In genomic region chr10:34296911-34297298, GRCm38 (mm10) we compare ENCODE assay signal across 9 mouse cellular contexts. TPM values are rescaled to one million over a fixed set of nuclear protein-coding genes. Genes with fewer than 3 reads are reported as not detected.
A peak's percentile ranks its signal among the peaks of the same experiment; 100 is the strongest.
DNase-seq lines count a peak whose midpoint lies in the region; ATAC-seq and TF ChIP-seq lines count a peak whose summit lies in the region.
"Had no signal": no experiment of that assay in that cellular context is flagged by ENCODE, and none has a peak within 500 bp of the region (broad histone marks: within the 10 kb centered on the region; RNA-seq: fewer than 3 reads in every experiment).

No protein-coding gene starts in this region.

- TF ChIP-seq POLR2A in kidney, adult 2 months (IDR thresholded peaks at IDR 0.05; ENCODE audit: low read depth, low read length), result no peak
- TF ChIP-seq POLR2A in cortical plate, adult 2 months (IDR thresholded peaks at IDR 0.05; ENCODE audit: extremely low read depth, insufficient read depth, low read length), result no peak

- H3K4me3 ChIP-seq in kidney, adult 2 months (ENCODE audit: insufficient read depth, low read depth, low read length), result peak overlapping the region; percentile 86
- peak overlapping the region; percentile 56 for H3K4me3 ChIP-seq in cortical plate, adult 2 months (ENCODE audit: insufficient read depth, low read length)
- peak overlapping the region; percentile 74 for H3K4me3 ChIP-seq in hindbrain, embryonic 14.5 days (replicated peaks; ENCODE audit: low read length)
- peak overlapping the region; percentile 81 for H3K4me3 ChIP-seq in midbrain, embryonic 14.5 days (replicated peaks; ENCODE audit: low read depth, low read length)

- H3K9ac ChIP-seq in hindbrain, embryonic 14.5 days, result peak overlapping the region; percentile 91
- H3K9ac ChIP-seq in midbrain, embryonic 14.5 days (replicated peaks; ENCODE audit: low read length), result peak overlapping the region; percentile 95

- peak overlapping the region; percentile 93 for H3K4me2 ChIP-seq in hindbrain, embryonic 14.5 days (replicated peaks)
- peak overlapping the region; percentile 88 for H3K4me2 ChIP-seq in midbrain, embryonic 14.5 days (ENCODE audit: low read length)

- peak; percentile 32 for ATAC-seq in hindbrain, embryonic 14.5 days (ENCODE audit: low FRiP score)
- ATAC-seq in midbrain, embryonic 14.5 days (ENCODE audit: low FRiP score, low TSS enrichment), result peak; percentile 19; the same call in 1 of the 2 replicates

- WGBS in kidney, adult 2 months, result 4% methylated on average over 13 of the region's 13 CpGs
- WGBS in hindbrain, embryonic 14.5 days, result 3% methylated on average over 13 of the region's 13 CpGs
- WGBS in midbrain, embryonic 14.5 days, result 2% methylated on average over 13 of the region's 13 CpGs

- H3K27me3 ChIP-seq in kidney, adult 2 months (replicated peaks; ENCODE audit: control insufficient read depth, insufficient read depth, low read length), result no peaks in the 10 kb centered on the region
- no peaks in the 10 kb centered on the region for H3K27me3 ChIP-seq in hindbrain, embryonic 14.5 days (ENCODE audit: control insufficient read depth, insufficient read depth, low read length)
- no peaks in the 10 kb centered on the region for H3K27me3 ChIP-seq in midbrain, embryonic 14.5 days (ENCODE audit: control insufficient read depth, insufficient read depth, low read length)
- H3K27me3 ChIP-seq: Patski had no signal

- H3K27ac ChIP-seq in kidney, adult 2 months (ENCODE audit: insufficient read depth, low read depth, low read length), result no peak overlapping the region
- H3K27ac ChIP-seq in cortical plate, adult 2 months (ENCODE audit: insufficient read depth, low read length), result no peak overlapping the region
- peak overlapping the region; percentile 99 for H3K27ac ChIP-seq in hindbrain, embryonic 14.5 days
- H3K27ac ChIP-seq in midbrain, embryonic 14.5 days (replicated peaks; ENCODE audit: low read depth, low read length), result peak overlapping the region; percentile 98

- DNase-seq in kidney, adult 2 months, result no peak
- DNase-seq in kidney, adult 9 months, result no peak
- no peak for DNase-seq in hindbrain, embryonic 14.5 days (ENCODE audit: low spot score)
- DNase-seq in midbrain, embryonic 14.5 days, result peak; percentile 62
- DNase-seq in adrenal gland, adult 2 months, result no peak
- DNase-seq in retina, embryonic 14.5 days (ENCODE audit: low spot score), result no peak
- no peak for DNase-seq in layer of hippocampus, adult 9-11 months

- no peaks in the 10 kb centered on the region for H3K36me3 ChIP-seq in kidney, adult 2 months (ENCODE audit: control insufficient read depth, insufficient read depth, low read length)
- H3K36me3 ChIP-seq in hindbrain, embryonic 14.5 days (replicated peaks; ENCODE audit: control insufficient read depth, insufficient read depth), result no peaks in the 10 kb centered on the region
- no peaks in the 10 kb centered on the region for H3K36me3 ChIP-seq in midbrain, embryonic 14.5 days (ENCODE audit: control insufficient read depth, insufficient read depth, low read length)

- H3K9me3 ChIP-seq in hindbrain, embryonic 14.5 days (ENCODE audit: control insufficient read depth, low read length), result no peaks in the 10 kb centered on the region
- H3K9me3 ChIP-seq in midbrain, embryonic 14.5 days (ENCODE audit: control insufficient read depth, low read length), result no peaks in the 10 kb centered on the region

- H3K4me1 ChIP-seq in kidney, adult 2 months (ENCODE audit: control insufficient read depth, insufficient read depth, low read length), result peaks cover 8% of the 10 kb centered on the region; the same call in 1 of the 2 replicates
- H3K4me1 ChIP-seq in cortical plate, adult 2 months (ENCODE audit: control insufficient read depth, insufficient read depth, low read length), result no peaks in the 10 kb centered on the region
- H3K4me1 ChIP-seq in hindbrain, embryonic 14.5 days (replicated peaks; ENCODE audit: control insufficient read depth, insufficient read depth, low read length), result peaks cover 37% of the 10 kb centered on the region
- peaks cover 40% of the 10 kb centered on the region for H3K4me1 ChIP-seq in midbrain, embryonic 14.5 days (ENCODE audit: control insufficient read depth, insufficient read depth, low read length)

- TF ChIP-seq CTCF in kidney, adult 2 months (conservative IDR thresholded peaks at IDR 0.05; ENCODE audit: insufficient read depth, insufficient read length, low read depth, low read length), result no peak
- TF ChIP-seq CTCF in cortical plate, adult 2 months (IDR thresholded peaks at IDR 0.05; ENCODE audit: extremely low read depth, insufficient read depth, low read length), result no peak

RNA-seq across cellular contexts. Expression of gene Tspyl4, which starts 0.3 kb away (rescaled TPM):
- polyA plus RNA-seq in kidney, adult 2 months (2012; rRNA removed), result 7.6 and 8.2 TPM in 2 replicates
- 315 and 334 TPM in 2 replicates for polyA plus RNA-seq in cortical plate, adult 2 months (2012; rRNA removed)
- polyA plus RNA-seq in hindbrain, embryonic 14.5 days (2014; fragmentation: Nextera tagmentation; extraction: Ambion mirVana), result 167 and 184 TPM in 2 replicates
- polyA plus RNA-seq in midbrain, embryonic 14.5 days (2014; fragmentation: Nextera tagmentation; extraction: Ambion mirVana), result 131 and 247 TPM in 2 replicates
- total RNA-seq in adrenal gland, adult 2 months (2021), result 10 to 100 TPM; 14.9 to 23.0 TPM
- polyA plus RNA-seq in adrenal gland, adult 2 months (2012; rRNA removed), result 3.2 and 3.9 TPM in 2 replicates

RNA-seq across cellular contexts. Expression of gene Tspyl1, which starts 14.9 kb away (rescaled TPM):
- 26.0 and 28.3 TPM in 2 replicates for polyA plus RNA-seq in kidney, adult 2 months (2012; rRNA removed)
- 110 and 118 TPM in 2 replicates for polyA plus RNA-seq in cortical plate, adult 2 months (2012; rRNA removed)
- 103 and 116 TPM in 2 replicates for polyA plus RNA-seq in hindbrain, embryonic 14.5 days (2014; fragmentation: Nextera tagmentation; extraction: Ambion mirVana)
- polyA plus RNA-seq in midbrain, embryonic 14.5 days (2014; fragmentation: Nextera tagmentation; extraction: Ambion mirVana), result 99.8 and 106 TPM in 2 replicates
- total RNA-seq in adrenal gland, adult 2 months (2021), result 10 to 100 TPM; 54.1 to 69.5 TPM
- polyA plus RNA-seq in adrenal gland, adult 2 months (2012; rRNA removed), result 32.5 and 33.7 TPM in 2 replicates

Comparison
In these comparisons a context has a peak if more than half of its experiments do, and no peak if none do; other contexts are left out.
1. H3K27ac ChIP-seq: peak in hindbrain, embryonic 14.5 days (single experiment) and midbrain, embryonic 14.5 days (single experiment); none in kidney, adult 2 months (single experiment) and cortical plate, adult 2 months (single experiment).
2. RNA of gene Tspyl4, which starts 0.3 kb away (polyA plus RNA-seq): 315 to 334 TPM in cortical plate, adult 2 months, 167 to 184 TPM in hindbrain, embryonic 14.5 days and 131 to 247 TPM in midbrain, embryonic 14.5 days; 7.6 to 8.2 TPM in kidney, adult 2 months and 3.2 to 3.9 TPM in adrenal gland, adult 2 months; every median in the first group is over 10 times any median in the second.
3. Peak in every context shown above with its lines, with median percentiles within 50 percentile points of each other: H3K4me3 ChIP-seq.